Mouse (Mus musculus) frontal cortex, adult 2 months (tissue): ENCODE data around the gene Trim44. TPM values are rescaled to one million over a fixed set of nuclear protein-coding genes. Genes with fewer than 3 reads are reported as not detected.

Experiments
- DNase-seq, 2 experiments: peaks; one replicate each; pipeline ENCODE4 v3.0.0; 2022; ENCODE audit warnings: low spot score in 1 of 2; ENCODE audit errors: extremely low spot score in 1 of 2
- polyA plus RNA-seq: library from polyadenylated mRNA; depleted of rRNA; stranded (reverse); fragments of >200 nt; gene quantifications from 2 replicates; pipeline ENCODE4 v1.2.3, GENCODE M21; 2012; rRNA removed

The Trim44 gene
- 143 and 157 TPM in 2 replicates for polyA plus RNA-seq

- no peak for DNase-seq
These were observed at the start of gene Trim44 for GRCm38 (mm10) chr2:102407363-102408184. Gene Trim44 (minus strand): TSS chr2:102407828.

- no peak for DNase-seq
These were observed 47.5 kb upstream of the Trim44 start for GRCm38 (mm10) chr2:102455126-102455525.

- DNase-seq: peak in 1 of 2 experiments; percentile 71
These were observed 45.8 kb upstream of the Trim44 start for GRCm38 (mm10) chr2:102453447-102453846.

- DNase-seq: peak; percentile 15 to 60
These were observed 44.3 kb upstream of the Trim44 start, which contains the start of gene Fjx1 for GRCm38 (mm10) chr2:102451671-102452549. Gene Fjx1 (minus strand): TSS chr2:102452499.

- peak in 1 of 2 experiments; percentile 26 for DNase-seq
These were observed 43.4 kb upstream of the Trim44 start for GRCm38 (mm10) chr2:102450761-102451670.

- peak; percentile 26 to 69 for DNase-seq
These were observed 42.7 kb upstream of the Trim44 start for GRCm38 (mm10) chr2:102450248-102450760.

GRCm38 (mm10) chr2:102449630-102450247 is 42.1 kb upstream of the Trim44 start:
- peak in 1 of 2 experiments; percentile 33 for DNase-seq

- no peak for DNase-seq
These were observed 41.4 kb upstream of the Trim44 start for GRCm38 (mm10) chr2:102449056-102449455.

GRCm38 (mm10) chr2:102447831-102448230 is 40.2 kb upstream of the Trim44 start:
- DNase-seq: no peak

GRCm38 (mm10) chr2:102446851-102447250 is 39.2 kb upstream of the Trim44 start:
- no peak for DNase-seq

GRCm38 (mm10) chr2:102437357-102438030 is 29.9 kb upstream of the Trim44 start:
- no peak for DNase-seq

GRCm38 (mm10) chr2:102433879-102434278 is 26.3 kb upstream of the Trim44 start:
- no peak for DNase-seq

GRCm38 (mm10) chr2:102431084-102431483 is 23.5 kb upstream of the Trim44 start:
- no peak for DNase-seq

- no peak for DNase-seq
These were observed 20.3 kb upstream of the Trim44 start for GRCm38 (mm10) chr2:102427974-102428373.

- DNase-seq: no peak
These were observed 18.8 kb upstream of the Trim44 start for GRCm38 (mm10) chr2:102426434-102426833.

GRCm38 (mm10) chr2:102416149-102416743 is 8.6 kb upstream of the Trim44 start:
- no peak for DNase-seq

- no peak for DNase-seq
These were observed 5.1 kb upstream of the Trim44 start for GRCm38 (mm10) chr2:102412738-102413137.

GRCm38 (mm10) chr2:102410615-102411014 is 3.0 kb upstream of the Trim44 start:
- DNase-seq: no peak

- no peak for DNase-seq
These were observed 2.1 kb upstream of the Trim44 start for GRCm38 (mm10) chr2:102409741-102410140.
